Mouse (Mus musculus) ES-Bruce4 (cell line): ENCODE measurements around the gene Tecpr1.

Experiments used
- CTCF ChIP-seq: IDR thresholded peaks from one replicate; pipeline ENCODE4 v1.8.1; 2011; ENCODE audit warnings: low read depth, low read length
- POLR2A ChIP-seq: IDR thresholded peaks from one replicate; pipeline ENCODE4 v1.8.1; 2011; ENCODE audit warnings: low read length; ENCODE audit not compliant: insufficient read depth

DNA sequence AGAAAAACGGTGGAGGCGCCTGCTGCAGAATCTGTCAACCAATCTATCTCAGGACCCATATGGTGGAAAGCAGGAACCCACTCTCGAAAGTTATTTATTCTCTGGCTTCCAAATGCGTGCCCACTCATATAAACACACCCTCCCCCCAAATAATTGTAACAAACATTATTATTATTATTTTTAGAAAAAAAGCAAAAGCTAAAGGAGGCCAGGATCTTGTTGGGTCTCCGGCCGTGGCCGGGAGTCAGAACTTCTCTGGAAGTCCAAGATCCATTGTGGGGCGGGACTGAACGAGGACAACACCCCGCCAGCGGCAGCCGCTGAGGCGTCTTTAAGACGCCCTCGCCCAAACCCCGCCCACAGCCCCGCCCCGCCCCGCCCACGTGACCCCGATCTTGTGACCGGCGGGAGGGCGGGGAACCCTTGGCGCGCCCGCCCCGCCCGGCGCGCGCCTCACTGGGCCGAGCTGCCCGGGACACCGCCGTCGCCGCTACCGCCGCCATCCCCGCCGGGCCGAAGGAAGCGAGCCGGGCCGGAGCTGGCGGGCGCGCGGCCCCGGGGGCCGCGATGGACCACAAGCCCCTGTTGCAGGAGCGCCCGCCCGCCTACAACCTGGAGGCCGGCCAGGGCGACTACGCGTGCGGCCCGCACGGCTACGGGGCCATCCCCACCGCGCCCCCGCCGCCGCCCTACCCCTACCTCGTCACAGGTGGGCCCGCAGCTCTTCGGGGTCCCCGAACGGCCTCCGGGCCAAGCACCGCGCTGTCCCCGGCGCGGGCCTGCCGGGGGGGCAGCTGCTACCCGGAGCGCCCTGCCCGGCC is 31.6 kb upstream of the Tecpr1 start:
- TF ChIP-seq CTCF (no peak), POLR2A (no peak)
